In genomic region chr5:49563751-49564150, GRCm38 (mm10) we compare ENCODE assay signal across 18 mouse cellular contexts. TPM values are rescaled to one million over a fixed set of nuclear protein-coding genes. Genes with fewer than 3 reads are reported as not detected.
"Had no signal": no experiment of that assay in that cellular context is flagged by ENCODE, and none has a peak within 500 bp of the region (broad histone marks: within the 10 kb centered on the region; RNA-seq: fewer than 3 reads in every experiment).

No protein-coding gene starts in this region.

- H3K4me1 ChIP-seq: neural tube, embryonic 15.5 days; stomach, embryonic 15.5 days had no signal

- DNase-seq: retina, postnatal 1 day; right cerebral cortex, adult 18-20 months; right cerebral cortex, postnatal 14 days; right cerebral cortex, postnatal 25 days; right cerebral cortex, postnatal 4 days; spleen, adult 18-20 months; thymus, adult 18-20 months; thymus, adult 2 months; thymus, postnatal 14 days; thymus, postnatal 25 days; thymus, postnatal 36 days; thymus, postnatal 4 days had no signal

- H3K9me3 ChIP-seq: neural tube, embryonic 15.5 days; stomach, embryonic 15.5 days had no signal

- H3K27ac ChIP-seq: neural tube, embryonic 15.5 days; stomach, embryonic 15.5 days; stomach, postnatal 0 days had no signal

- H3K27me3 ChIP-seq: neural tube, embryonic 15.5 days; stomach, embryonic 15.5 days had no signal

- H3K4me3 ChIP-seq: neural tube, embryonic 15.5 days; stomach, embryonic 15.5 days had no signal

- H3K9ac ChIP-seq: neural tube, embryonic 15.5 days; stomach, embryonic 15.5 days had no signal

- H3K36me3 ChIP-seq: neural tube, embryonic 15.5 days; stomach, embryonic 15.5 days had no signal

- H3K4me2 ChIP-seq: neural tube, embryonic 15.5 days; stomach, embryonic 15.5 days had no signal

RNA-seq across cellular contexts. Expression of gene Kcnip4, which starts 39.0 kb away (rescaled TPM):
- total RNA-seq: neutrophil, adult 5-6 weeks had no signal
- polyA plus RNA-seq: small intestine, adult 2 months; spleen, adult 2 months; thymus, adult 2 months had no signal
